Mouse (Mus musculus): ENCODE measurements around the gene Slc11a2. TPM values are rescaled to one million over a fixed set of nuclear protein-coding genes. Genes with fewer than 3 reads are reported as not detected.

Gene Slc11a2
- polyA plus RNA-seq (2012; rRNA removed) = 42.1 and 56.1 TPM in 2 replicates

DNA sequence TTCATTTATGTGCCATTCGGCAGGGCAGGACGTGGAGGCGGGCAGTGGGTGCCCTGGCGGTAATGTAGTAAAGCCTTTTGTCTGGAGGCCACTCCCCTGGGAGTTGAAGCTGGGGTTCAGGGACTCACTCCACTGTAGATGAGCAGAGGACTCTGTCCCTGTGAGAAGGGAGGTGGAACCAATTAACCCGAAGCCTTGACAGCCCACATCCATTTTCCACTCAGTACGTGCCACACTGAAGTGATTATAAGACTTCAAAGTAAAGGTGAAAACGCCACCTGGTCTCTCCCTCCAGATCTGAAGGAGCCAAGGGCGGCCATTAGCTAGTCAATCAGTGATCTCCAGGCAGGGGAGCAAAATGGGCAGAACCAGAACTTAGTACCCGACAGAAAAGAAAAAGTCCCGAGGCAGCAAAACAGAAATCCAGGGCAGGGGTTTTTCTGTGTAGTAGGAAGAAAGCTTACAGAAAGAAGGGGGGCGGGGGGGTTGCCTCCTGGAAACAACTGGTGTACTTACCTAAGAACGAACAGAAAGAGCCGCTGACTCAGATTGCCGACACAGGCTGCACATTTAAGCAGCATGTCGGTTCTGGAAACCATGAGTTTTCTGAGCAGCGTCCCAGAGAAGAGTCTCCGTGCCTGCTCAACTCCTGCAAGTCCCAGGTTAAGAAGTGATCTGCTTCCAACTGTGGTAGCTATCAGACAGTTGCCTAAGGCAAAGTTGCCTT lies at the start of gene Slc11a2:
Slc11a2 (minus strand) TSS at position 677 of the 727 bp plus-strand sequence.
- no peak for DNase-seq (ENCODE audit: low read depth, low spot score)
- 34% methylated on average over 17 of the region's 17 CpGs for WGBS

DNA sequence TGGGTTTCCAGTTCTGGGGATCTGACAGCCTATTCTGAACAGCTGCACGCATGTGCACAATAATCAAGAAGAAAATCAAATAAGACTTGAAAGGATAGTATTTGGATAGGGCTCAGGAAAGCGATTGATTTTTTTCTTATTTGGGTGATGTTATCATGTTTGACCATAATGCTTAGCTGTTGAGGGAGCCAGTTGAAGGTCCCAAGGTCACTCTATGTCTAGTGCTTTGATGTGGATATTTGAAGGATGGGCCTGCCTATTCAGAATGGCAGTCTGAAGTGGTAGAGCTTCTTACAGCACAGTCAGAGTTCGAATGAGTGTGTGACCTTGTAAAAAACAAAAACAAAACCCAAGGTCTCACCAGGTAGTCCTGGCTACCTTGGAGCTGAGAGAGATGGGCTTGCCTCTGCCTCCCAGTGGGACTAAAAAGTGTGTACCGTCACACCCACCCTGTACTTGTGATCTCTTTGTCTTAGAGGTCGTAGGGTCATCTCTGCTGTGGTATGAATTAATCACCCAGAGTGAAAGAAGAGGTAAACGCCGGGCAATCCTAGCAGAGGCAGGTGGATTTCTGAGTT lies 49.1 kb upstream of the Slc11a2 start:
- WGBS = 81% methylated on average over 7 of the region's 7 CpGs

DNA sequence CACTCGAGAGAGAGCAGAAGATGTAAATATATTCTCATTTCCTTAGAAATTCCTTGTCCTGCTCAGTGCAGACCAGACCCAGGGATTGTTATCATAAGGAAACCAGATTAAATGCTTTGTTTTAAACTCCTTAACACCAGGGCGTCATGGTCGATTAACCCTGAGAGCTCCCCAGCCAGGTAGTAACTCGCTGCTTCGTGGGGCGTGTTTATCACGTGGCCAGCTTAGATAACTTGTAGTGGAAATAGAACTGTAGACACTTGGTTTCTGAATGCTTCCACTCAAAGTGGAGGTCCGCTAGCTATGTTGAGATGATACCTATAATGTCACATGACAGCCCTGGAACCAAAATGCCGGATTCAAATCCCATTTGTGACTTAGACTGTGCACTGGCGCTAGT lies 45.2 kb upstream of the Slc11a2 start:
- WGBS = 61% methylated on average over 10 of the region's 10 CpGs
- no peak for DNase-seq (ENCODE audit: low read depth, low spot score)

More for the DNA sequence above, 49.1 kb upstream of the Slc11a2 start:
- DNase-seq (ENCODE audit: low read depth, low spot score) = no peak

DNA sequence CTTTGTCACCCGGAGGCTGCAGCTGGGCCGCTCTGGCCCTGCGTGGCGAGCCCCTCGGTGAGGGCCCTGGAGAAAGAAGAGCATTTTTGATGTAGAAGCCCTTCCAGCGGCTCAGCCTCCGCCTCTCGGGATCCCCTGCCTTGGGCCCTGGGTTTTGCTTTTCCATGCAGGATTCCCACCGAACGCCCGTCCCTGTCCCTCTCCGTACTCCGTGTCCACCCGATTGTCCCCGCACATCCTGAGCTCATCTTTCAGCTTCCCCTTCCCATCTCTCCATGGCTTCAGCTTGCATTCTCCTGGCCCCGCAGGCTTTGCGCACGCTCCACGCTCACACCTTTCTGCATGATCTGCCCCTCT lies 44.3 kb upstream of the Slc11a2 start:
- WGBS = 1% methylated on average over 19 of the region's 19 CpGs
- DNase-seq (ENCODE audit: low read depth, low spot score) = no peak

- WGBS = 2% methylated on average over 83 of the region's 84 CpGs
- DNase-seq (ENCODE audit: low read depth, low spot score) = no peak
These were observed 43.7 kb upstream of the Slc11a2 start, which contains the start of gene Letmd1 for GRCm38 (mm10) chr15:100468295-100469188. TSS of gene Letmd1 (plus strand) at chr15:100469023.

DNA sequence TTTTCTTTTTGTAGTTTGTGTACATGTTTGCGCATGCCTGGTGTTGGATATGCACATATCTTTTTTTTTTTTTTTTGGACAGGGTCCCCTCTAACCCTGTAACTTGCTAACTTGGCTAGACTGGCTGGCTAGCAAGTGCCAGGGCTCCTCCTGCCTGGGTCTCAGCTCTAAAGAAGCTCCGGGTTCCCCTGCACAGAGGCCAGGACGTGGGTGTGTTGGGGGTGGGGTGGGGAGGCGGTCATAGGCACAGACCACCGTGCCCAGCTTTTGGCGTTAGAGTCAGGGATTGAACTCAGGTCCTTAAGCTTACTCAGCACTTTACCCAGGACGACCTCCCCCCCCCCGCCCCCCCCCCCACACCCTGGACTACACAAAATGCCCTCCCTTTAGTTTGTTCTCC lies 42.9 kb upstream of the Slc11a2 start:
- DNase-seq (ENCODE audit: low read depth, low spot score) = no peak
- 30% methylated on average over 8 of the region's 8 CpGs for WGBS

DNA sequence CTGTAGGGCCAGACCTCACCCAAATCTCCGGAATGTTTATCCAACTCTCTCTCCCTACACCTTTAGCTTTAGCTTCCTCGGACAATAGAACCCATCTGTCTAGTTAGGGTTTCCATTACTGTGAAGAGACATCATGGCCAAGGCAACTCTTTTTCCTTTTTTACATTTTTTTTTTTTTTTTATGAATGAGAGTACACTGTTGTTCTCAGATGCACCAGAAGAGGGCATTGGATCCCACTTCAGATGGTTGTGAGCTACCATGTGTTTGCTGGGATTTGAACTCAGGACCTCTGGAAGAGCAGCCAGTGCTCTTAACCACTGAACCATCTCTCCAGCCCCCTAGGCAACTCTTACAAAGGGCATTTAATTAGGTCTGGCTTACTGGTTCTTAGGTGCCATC lies 40.6 kb upstream of the Slc11a2 start:
- WGBS = 33% methylated on average over 2 of the region's 2 CpGs

GRCm38 (mm10) chr15:100463712-100464111 lies 38.8 kb upstream of the Slc11a2 start:
- DNase-seq (ENCODE audit: low read depth, low spot score) = peak; percentile 47
- WGBS = 12% methylated on average over 6 of the region's 6 CpGs

More for the DNA sequence above, 40.6 kb upstream of the Slc11a2 start:
- DNase-seq (ENCODE audit: low read depth, low spot score) = no peak

DNA sequence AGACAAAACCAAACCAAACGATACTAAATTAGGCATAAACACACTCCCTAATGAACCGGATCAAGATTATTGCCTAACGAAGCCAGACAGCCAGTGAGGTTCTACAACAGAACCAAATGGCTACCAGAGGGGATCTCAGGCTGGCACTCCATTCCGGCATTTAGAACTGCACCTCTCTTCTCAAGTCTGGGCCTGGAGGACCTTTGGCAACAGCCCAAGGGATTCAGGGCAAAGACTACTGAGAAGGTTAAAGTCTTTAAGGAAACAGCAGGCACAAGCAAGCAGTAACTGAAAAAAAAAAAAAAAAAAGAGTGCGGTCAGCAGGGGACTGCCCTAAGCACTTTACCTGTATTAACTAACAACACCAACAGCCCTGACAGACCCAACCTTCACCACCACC lies 37.2 kb upstream of the Slc11a2 start:
- WGBS = 54% methylated on average over 5 of the region's 5 CpGs
- DNase-seq (ENCODE audit: low read depth, low spot score) = no peak

- DNase-seq (ENCODE audit: low read depth, low spot score) = no peak
- 70% methylated on average over 9 of the region's 9 CpGs for WGBS
These were observed 36.8 kb upstream of the Slc11a2 start for GRCm38 (mm10) chr15:100461646-100462045.

GRCm38 (mm10) chr15:100460942-100461341 lies 36.1 kb upstream of the Slc11a2 start:
- 8% methylated on average over 12 of the region's 12 CpGs for whole genome bisulfite sequencing
- peak; percentile 45 for DNase-seq (ENCODE audit: low read depth, low spot score)

GRCm38 (mm10) chr15:100458055-100458454 lies 33.2 kb upstream of the Slc11a2 start:
- 34% methylated on average over 10 of the region's 10 CpGs for WGBS
- peak; percentile 51 for DNase-seq (ENCODE audit: low read depth, low spot score)

- WGBS = 5% methylated on average over 17 of the region's 17 CpGs
- DNase-seq (ENCODE audit: low read depth, low spot score) = peak; percentile 43
These were observed 32.5 kb upstream of the Slc11a2 start for GRCm38 (mm10) chr15:100457340-100457739.

- no peak for DNase-seq (ENCODE audit: low read depth, low spot score)
- WGBS = 68% methylated on average over 7 of the region's 7 CpGs
These were observed 31.6 kb upstream of the Slc11a2 start for GRCm38 (mm10) chr15:100456356-100456991.

- WGBS = 61% methylated on average over 11 of the region's 11 CpGs
- no peak for DNase-seq (ENCODE audit: low read depth, low spot score)
These were observed 27.6 kb upstream of the Slc11a2 start for GRCm38 (mm10) chr15:100452486-100452885.

DNA sequence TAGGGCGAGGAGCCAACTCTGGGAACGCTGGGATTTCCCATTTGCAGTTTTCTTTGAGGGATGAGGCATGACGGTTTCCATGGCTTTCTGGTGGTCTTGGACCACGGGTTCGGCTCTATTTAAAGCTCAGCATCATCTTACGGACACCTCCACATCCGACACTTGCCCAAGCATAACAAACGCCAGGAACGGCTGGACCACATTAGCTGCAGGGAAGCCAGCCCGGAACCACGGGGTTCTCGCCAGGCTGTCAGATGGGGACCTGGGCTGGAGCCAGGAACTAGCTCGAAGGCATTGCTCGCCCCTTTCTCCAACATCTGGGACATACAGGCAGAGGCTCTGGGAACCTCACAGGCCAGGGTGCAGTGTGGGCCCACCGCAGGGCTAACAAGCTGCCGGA lies 26.4 kb upstream of the Slc11a2 start:
- WGBS = 58% methylated on average over 16 of the region's 16 CpGs
- no peak for DNase-seq (ENCODE audit: low read depth, low spot score)

DNA sequence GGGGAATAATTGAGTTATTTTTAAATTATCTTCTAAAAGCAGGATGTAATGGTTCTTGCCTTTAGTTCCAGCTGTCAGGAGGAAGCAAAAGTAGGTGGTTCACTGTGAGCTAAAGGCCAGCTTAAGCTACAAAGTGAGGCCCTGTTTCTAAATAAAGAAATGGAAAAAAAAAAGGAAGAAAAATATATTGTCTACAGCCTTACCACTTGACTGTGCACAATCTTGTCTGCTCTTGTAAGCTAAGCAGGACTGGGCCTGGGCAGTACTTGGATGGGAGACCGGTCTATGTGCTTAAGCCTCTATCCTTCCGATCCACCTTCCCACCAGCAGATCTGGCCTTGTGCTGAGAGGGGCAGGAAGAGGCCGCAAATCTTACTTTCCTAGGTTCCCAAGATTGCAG lies 24.6 kb upstream of the Slc11a2 start:
- no peak for DNase-seq (ENCODE audit: low read depth, low spot score)
- 88% methylated on average over 3 of the region's 3 CpGs for WGBS

DNA sequence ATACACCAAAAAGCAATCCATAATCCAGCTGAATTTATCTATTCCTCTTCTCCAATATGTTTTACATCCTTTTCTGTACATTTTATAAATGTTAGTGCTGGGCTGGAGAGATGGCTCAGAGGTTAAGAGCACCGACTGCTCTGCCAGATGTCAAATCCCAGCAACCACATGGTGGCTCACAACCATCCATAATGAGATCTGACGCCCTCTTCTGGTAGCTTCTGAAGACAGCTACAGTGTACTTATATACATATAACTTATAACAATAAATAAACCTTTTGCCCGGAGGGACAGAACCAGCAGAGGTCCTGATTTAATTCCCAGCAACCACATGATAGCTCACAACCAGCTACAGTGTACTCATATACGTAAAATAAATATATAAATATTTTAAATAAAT lies 23.7 kb upstream of the Slc11a2 start:
- WGBS = 88% methylated on average over 4 of the region's 4 CpGs
- no peak for DNase-seq (ENCODE audit: low read depth, low spot score)

DNA sequence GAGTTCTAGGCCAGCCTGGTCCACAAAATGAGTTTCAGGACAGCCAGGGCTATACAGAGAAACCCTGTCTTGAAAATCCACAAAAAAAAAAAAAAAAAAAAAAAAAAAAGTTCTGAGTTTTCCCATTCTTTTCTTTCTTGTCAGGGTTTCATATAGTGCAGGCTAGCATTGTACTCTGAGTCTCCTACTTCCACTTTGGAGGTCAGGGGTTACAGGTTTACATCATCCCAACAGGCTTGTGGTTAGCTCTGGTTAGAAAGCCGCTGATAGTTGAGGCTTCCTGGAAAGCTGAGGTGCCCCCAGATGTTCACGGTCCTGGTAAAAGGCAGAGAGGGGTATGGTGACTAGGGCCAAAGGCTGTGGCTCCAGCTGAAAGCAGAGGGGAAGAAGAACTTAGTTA lies 22.0 kb upstream of the Slc11a2 start:
- DNase-seq (ENCODE audit: low read depth, low spot score) = no peak
- 76% methylated on average over 2 of the region's 2 CpGs for WGBS
